Mouse (Mus musculus) kidney, postnatal 10 days (tissue): ENCODE results near the gene Sfxn5.

ENCODE experiments used
- DNase-seq: peaks from one replicate; pipeline ENCODE4 v3.0.0; 2021; ENCODE audit warnings: mixed read lengths

The Sfxn5 gene

DNA sequence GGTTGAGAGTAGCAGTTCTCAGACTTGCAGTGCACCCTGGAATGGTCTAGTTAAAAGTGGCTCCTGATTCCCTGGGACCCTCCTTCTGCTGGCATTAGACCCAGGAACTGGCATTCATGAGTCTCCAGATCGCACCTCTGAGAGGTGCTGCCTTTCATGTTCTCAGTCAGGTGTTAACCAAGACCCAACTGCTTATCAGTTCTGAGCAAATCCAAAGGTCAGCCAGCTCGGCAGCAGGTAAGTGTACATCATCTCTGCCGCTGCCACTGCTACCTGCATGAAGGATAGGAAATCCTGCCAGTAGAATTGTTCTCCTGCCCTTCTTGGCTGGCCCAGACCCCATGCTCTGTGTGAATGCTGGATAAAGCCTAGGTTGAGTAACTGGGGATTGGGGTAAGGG is 102.5 kb downstream of the Sfxn5 start:
- no peak for DNase-seq

DNA sequence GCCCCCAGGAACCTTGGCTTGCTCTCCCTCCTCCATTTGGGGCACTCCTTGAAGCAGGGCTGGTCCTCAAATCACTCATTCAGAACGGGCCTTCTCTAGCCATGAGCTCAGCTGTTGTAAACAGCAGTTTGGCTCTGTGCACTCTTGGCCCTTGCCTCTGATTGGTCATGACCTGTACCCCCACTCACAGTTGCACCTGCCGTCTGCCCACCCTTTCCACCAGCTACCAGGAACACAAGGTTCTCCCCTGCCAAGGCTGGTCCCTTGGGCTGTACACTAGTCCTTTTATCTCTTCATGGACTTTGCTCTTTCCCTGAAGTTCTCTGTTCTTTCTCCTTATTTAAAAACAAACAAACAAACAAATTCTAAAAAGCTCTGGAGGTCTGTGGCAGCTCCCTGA is 105.7 kb downstream of the Sfxn5 start:
- DNase-seq: no peak

DNA sequence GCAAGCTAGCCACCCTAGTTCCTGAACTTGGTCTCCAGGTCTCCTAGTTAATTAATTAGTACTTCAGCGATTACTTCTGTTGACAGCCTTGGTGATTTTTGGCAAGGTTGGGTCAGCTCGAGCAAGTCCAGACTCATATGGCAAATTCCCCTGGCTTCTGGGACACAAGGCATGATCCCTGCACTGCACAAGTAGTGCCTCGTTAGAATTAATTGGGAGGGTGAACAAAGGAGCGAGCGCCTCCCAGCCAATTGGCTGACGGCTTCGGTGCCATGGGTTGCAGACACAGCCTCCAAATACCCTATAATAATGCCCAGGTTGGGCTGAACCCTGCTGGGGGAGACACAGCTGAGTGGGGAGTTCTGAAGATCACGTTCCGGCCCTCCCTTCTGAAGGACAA is 106.7 kb downstream of the Sfxn5 start:
- DNase-seq: no peak

DNA sequence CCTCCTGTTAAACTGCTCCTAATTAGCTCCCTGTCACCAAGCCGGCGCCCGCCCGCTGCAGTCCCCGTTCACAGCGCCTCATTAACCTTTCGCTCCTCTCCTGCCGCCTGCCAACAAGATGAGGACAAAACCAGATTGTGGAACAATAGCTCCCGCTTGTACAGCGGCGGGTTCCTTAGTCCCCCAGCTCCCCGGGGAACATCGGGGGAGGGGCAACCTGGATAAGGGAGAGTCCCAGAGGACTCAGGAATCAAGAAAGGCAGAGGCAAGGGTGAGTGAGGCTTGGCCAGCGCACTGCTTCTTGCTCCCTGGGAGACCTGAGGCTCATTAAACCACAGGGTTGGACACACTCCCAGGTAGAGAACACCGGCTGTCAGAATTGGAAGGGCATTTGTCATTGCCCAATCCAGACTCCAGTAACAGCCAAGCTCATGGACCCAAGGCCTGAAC is 108.8 kb downstream of the Sfxn5 start:
- peak; percentile 51 for DNase-seq

DNA sequence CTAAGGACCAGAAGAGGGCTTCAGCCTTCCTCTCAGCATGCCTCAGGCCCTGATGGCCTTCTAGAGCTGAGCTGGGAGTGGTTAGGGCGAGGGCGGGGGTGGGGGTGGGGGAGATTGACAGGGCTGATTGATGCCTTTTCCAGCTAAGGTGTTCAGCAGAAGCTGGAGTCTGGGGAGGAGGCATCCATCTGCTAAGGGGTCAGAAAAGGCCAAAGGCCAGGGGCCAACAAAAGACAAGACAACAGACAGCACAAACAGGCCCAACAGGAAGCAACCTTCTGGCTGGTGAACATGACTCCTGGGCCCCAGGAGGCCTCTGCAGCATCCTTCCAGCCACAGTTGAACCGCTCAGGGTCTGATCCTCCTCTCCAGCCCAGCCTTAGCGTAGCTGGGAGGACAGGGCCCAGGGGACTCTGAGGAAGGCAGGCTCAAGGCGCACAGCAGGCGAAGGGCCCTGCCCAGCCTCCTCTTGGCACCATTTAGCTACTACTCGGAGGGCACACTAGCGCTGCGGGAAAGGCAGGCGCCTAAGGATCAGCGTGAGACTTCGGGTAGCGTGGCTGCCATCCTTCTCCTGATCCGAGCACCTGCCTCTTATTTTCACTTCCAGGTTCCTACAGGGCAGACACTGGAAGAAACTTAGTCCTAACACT is 109.6 kb downstream of the Sfxn5 start:
- no peak for DNase-seq

DNA sequence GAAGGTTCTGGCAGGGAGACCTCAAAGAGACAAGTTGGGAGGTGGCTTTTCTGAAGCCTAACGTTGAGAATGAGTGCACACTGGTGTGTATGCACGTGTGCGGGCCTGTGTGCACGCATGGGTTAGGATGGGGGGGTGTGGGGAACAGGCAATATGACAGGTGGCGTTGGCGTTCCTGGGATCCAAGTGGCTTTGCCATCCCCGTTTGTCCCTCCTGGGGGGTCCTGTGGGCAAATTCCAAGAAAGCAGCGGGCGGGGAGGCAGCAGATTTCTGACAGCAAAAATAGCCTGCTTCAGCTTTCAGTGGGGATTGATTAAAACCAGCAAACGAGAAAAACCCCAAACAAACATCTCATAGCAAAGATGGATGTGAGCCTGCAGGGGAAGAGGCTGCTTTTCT is 110.7 kb downstream of the Sfxn5 start:
- DNase-seq: no peak

DNA sequence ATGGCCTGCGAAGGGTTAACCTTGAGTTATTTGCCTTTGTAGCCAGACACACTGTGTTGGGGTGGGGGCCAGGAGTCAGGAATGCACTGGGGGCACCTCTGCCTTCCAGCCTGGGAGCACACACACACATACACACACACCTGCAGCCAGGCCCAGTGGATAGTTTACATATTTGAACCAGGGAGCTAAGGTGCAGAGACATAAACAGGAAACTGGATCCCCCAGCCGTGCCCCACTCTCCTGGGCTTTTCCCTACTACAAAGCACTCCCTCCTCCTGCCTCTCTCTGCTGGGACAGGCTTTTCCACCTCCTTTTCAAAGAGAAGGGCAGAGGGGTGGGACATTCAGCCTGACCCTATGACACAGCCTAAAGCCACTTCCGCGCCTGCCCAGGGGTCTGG is 112.3 kb downstream of the Sfxn5 start:
- DNase-seq: no peak

DNA sequence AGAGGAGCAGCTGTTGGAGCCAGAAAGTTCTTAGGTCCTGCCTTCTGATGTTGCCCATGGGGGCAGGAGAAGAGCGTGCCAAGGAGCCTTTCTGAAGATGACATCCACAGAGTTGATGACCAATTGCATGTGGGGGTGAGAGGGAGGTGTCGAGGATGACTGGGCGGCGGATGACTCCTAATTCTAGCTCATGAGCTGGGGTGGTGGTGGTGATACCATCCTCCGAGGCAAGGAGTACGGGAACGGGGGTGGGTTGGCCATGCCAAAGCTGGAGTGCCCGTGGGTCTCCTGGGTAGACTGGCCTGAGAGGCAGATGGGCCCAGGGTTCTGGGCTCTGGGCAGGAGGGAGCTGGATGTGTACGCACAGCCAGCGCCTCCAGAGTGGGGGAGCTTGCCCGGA is 113.5 kb downstream of the Sfxn5 start:
- DNase-seq: no peak

DNA sequence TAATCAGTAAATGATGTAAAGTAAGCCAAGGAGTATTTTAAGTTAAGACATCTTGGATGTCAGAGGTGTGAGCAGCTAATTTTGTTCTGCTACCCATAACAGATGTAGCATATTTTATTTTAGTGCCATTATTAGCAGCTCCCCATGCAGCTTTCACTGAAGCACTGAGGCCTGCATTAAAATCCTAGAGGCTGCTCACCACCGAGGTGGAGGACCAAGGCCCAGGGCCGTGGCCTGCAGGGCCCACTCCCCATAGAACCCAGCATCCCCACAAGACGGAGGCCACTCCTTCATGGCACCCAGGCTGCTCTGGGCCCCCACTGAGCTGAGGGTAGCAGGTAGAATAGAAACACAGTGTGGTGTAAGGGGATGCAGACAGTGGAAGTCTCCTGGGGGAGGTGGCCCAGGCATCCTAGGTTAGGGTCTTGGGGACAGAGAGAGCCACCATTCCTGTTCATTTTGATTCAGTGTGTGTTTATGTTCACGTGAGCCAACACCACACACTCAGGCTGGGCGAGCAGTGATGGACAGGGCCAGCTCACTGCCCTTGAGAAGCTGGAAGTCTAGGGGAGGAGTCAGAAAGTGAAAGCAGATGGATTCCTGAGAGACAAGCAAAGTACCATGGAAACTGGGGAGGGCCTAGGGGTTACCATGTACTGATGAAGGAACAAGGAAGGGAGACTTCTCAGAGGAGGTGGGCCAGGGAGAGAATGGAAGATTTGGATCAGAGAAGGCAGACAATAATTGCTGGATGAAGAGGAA is 114.4 kb downstream of the Sfxn5 start:
- DNase-seq: no peak

DNA sequence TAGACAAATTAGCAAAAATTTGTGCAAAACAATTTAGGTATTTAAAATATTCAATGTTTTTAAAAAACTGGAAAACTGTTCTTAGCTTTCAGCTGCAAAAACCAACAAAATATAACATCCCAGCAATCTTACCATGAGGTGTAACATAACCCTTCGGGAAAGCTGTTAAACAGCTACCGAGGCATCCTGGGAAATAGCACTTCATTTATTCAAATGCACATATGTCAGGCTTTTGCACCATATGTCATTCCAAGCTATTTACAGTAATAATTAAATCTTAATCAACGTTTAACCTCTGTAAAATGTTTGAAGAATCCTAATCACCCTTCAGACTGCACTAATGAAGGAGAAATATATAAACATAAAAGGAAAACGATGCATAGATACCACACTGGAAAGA is 115.0 kb downstream of the Sfxn5 start:
- DNase-seq: no peak

DNA sequence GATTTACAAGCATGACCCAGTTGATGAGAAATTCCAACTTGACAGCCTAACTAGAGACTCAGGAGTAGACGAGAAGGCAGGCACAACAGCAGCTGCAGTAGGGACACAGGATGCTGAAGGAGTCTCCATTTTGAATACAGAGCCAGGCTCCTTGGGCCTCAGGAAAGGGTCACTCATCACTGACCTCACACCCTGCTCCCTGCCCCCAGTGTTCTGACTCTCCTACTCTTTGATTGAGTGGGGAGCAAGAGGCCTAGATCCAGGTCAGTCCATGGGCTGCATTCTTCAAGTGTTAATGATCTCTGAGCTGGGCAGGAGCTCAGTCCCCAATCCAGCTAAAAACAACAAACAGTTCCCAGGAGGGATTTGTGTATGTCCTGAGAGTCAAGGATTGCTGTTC is 122.5 kb downstream of the Sfxn5 start:
- DNase-seq: no peak

DNA sequence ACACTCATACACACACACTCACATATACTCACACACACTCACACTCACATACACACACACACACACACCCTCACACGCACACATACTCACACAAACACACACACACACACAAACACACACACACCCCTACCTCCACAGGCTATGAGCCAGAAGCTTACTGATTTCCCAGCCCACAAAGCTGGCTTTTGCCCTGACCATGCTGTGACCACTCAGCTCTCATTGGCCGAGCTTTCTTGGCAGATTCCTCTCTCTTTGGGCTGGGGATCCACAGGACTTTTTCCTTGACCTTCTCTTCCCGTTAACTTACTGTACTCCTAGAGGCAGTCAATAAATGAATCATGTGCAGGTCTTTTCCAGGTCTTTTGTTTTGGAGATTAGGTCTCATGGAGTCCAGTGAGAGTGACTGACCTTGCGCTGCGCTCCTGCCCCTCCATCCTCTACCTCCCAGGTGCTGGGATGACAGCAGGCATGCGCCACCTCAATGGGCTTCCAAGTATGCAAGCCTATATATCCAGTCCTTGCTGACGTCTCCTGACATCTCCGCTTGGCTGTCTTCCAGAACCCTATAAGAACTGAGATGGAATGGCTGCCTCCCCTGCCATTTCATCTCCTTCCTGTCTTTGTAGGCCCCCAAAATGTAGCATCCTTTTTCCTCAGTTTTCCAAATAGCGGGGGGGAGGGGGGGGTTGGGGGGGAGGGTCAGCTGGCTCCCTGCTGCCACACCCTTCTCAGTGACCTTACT is 123.8 kb downstream of the Sfxn5 start:
- DNase-seq: peak; percentile 38

DNA sequence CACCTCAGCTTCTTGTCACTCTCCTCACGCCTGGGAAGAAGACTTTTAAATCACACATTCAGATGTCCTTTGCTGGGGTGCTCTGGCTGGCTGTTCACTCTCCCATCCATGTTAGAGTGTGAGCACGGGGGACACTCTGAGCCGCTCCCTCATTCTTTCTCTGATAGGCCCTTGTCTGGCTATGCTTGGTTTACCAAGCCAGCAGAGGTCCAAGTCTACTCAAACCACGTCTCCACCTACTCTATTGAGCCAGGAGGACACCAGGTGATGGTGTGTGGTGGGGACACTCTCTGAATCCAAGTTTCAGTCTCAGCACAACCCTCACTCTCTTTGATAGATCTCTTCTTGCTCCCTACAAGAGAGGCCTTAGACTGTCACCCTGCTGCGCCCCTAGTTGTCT is 125.9 kb downstream of the Sfxn5 start:
- no peak for DNase-seq

DNA sequence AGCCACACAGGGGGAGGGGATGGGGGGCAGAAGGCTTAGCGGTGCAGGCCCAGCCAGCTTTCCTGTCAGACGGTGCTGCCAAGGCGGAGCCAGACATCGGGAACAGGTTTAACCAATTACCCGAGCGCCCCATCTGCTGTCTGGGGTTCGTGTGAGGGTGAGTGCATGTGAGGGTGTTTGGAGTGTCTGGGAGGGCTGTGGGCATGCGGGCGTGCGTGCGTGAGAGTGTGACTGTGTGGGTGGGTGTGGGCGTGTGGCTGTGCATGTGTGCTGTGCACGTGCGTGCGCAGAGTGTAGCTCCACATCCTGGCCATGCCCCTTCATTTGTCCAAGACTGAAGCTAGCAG is 126.3 kb downstream of the Sfxn5 start:
- DNase-seq: no peak

DNA sequence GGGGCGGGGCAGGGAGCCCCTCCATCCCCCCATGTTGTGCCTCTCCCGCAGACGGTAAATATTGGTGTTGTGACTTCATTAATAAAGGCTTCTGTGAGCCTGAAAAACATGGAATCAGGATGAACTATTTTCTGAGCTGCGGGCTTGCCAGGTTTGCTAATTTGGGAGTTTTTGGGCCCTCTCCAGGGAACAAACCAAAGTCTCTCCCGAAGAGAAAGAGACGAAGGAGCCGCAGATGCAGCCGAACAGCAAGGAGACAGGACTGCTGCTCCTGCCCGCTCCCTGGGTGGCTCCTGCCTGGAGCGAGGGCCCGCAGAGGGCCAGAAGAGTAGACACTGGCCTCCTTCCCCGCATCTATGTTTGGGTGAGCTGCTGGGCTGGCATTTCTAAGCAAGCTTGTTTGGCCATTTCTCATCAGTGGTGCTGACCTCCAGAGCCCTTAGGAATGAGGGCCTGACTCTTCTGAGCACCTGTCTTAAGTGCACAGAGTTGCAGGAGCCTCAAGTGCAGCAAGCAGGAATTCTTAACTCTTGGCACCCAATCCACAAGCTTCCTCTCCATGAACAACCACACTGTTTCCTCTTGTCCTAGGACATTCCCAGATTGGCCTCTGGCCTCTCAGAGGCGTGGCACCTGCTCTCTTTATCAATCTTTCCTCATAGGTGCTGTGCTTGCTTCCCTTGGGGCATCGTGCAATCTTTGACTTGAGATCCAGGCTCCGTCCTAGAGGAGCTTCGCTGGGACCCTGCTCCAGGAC is 126.9 kb downstream of the Sfxn5 start:
- DNase-seq: no peak

DNA sequence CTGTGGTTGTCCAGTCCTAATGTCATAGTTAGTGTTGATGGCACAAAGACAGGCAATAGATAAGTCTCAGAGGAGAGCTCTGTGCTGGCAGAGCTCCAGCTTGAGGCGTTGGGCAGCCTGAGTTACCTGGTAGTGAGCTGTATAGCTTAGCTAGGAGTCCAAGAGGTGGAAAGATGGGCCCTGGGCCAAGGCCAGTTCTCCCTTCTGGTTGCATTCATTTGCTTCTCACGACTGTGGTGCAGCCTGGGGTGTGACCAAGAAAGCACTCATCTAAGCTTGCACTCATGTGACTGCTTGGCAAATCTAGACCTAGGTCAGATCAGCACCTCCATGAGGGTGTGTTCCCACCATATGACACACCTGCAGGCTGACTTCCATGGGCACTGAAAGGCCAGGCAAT is 135.3 kb downstream of the Sfxn5 start:
- DNase-seq: peak; percentile 37

DNA sequence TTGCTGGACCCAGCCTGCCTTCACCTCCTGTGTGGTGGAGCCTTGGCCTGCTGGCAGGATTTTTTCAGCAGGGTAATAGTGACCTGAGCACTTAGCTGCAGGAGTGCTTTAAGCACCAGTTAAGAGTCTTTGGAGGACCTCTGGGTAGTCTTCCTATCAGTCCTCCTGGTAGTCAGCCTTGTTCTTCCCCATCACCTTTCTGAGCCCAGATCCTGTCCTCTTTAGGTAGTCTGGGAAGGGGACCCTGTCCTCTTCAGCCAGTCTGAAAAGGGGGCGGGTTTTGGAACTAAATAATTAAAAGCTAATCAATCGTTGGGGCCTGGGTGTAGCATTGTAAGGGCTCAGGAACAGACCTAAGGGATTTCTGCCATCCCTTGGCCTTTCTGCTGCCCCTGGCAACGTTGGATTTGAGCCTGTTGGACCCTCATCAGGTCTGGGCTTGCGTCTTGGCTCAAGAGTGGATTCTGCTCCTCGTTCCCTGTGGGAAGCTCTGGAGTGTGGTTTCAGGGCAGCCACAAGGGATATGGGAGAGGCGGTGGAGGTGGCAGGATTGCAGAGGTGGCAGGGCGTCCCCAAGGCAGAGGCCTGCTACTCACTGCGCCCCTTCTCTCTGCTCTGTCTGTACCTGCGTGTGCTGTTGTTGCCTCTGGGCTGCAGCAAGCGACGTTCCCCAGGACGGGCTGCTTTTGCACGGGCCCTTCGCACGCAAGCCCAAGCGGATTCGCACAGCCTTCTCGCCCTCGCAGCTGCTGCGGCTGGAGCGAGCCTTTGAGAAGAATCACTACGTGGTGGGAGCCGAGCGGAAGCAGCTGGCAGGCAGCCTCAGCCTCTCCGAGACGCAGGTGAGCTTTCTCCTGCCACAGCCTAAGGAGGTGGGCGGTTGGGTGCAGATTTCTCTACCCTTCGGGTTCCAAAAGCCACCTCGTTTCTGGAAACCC is 139.6 kb downstream of the Sfxn5 start:
- no peak for DNase-seq

DNA sequence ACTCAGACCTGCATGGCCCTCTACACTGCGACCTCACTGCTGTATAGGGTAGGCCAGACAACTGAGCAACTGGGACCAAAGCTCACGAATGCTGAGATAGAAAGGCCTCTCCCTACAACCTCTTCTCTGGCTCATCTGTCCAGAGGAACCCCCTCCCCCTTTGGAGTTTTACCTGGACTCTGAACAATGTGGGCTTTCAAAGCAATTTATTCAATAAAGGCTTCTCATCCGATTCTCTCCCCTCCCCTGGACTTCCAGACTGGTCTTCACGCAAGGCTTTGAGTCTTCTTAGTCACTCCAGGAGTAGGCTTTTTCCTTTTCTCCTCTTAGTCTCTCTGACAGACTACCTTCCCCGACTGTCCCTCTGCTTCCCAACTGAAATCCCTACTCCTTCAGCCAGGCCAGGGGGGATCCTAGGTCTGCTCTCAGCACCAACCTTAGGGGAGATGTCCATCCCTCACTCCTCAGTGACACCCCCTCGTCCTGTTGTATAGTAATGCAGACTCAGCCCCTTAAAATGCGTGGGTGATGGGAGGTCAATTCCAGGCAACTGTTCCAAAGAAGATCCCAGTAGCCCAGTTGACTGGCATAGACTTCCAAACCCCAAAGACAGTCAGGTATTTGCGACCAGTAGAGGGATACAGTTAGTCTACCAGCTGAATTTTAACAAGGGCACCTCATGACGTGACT is 141.3 kb downstream of the Sfxn5 start:
- no peak for DNase-seq

DNA sequence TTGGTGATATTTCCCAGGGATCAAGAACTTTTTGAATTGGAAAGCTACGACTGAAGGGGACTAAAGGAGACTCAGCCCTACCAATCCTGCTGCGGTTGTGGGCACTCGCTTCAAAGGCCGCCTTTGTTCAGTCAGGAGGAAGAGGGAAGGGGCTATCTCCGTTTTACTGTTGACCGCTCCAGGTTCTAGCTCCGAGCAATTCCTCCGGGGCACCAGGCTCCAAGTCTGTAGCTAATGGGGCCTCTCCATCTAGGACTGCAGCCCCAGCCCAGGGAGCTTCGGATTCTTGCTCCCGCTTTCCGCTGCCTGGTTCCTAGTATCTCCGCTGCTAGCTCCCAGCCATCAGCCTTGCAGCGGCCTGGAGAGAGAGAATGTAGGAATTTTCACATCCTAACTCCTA is 142.6 kb downstream of the Sfxn5 start:
- no peak for DNase-seq

DNA sequence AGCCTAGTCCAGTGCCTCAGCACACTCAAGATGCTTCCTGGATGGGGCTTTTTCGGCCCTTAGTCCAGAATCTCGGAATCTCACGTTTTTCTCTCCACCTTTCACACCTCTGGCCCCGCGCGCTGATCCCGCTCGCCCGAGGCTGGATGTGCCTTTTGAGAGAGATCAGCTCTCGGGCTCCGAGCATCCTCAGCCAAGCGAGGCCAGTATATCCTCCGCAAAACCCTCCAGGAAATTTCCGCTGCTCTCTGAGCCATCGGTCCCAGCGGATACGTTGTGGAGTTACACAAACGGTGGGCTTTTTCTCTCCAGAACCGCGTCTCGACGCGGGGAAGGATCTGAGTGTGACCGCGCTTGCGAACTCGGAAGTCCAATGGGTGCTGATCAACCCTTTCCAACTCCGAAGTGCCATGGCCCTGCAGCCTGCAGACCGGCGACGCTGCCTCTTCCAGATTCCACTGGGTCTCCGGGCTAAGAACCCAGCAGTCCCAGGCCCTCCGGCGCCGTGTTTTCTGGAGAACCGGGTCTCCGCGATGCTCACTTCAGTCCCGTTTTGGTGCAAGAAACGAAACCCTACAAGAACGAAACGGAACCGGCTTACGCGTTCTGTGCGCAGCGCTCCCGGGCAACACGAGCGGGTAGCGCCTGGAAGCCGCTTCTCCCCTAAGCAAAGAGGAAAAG is 143.2 kb downstream of the Sfxn5 start:
- DNase-seq: peak; percentile 64

DNA sequence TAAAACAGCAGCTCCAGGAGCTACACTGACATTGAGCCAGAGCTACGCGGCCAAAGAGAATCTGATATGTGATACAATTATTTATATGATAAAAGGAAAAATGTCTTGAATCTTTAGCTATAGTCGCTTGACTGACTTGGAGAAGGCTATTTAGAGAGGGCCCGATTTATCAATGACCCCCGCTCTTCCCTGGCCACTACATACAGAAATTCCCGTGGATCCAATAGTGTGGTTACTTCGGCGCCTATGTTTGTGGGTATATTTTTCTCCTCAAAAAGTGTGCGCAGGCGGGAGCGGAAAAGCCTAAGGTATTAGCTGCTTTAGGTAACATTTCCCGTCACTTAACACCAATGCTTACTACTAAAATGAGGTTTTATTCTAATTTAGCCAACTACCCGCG is 143.9 kb downstream of the Sfxn5 start:
- DNase-seq: no peak
